Mouse (Mus musculus) hindlimb bud, embryonic 11.5 days (tissue): ENCODE results near the gene Adra1b.

Experiments
- DNase-seq: peaks from one replicate; pipeline ENCODE4 v3.0.0-alpha.2; 2012; ENCODE audit warnings: low read depth, low spot score; ENCODE audit errors: extremely low spot score

Gene Adra1b

GRCm38 (mm10) chr11:43895323-43895722, 5.7 kb downstream of the Adra1b start:
- no peak for DNase-seq

DNA sequence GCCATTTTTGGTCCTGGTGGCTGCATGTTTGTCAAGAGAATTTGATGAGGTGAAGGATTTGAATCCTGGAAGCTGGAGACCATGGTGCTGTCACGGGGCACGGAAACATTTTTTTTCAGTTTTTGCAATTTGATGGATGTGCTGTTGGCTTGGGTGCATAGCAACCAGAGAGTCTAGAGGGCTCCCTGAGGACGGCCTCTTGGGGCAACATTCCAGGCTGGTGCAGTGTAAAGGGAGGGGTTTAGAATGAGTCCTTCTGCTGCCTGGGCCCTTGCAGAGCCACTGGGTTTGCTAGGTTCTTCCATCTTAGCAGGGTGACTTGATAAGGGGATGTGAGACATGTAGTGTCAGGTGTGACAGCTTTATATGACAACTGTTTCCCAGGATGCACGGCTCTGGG, 8.5 kb downstream of the Adra1b start:
- no peak for DNase-seq

- DNase-seq: no peak
Observed at GRCm38 (mm10) chr11:43891457-43891856, 9.6 kb downstream of the Adra1b start.

- DNase-seq: no peak
Observed at GRCm38 (mm10) chr11:43889208-43889915, 11.6 kb downstream of the Adra1b start.

GRCm38 (mm10) chr11:43888736-43889135, 12.3 kb downstream of the Adra1b start:
- no peak for DNase-seq

DNA sequence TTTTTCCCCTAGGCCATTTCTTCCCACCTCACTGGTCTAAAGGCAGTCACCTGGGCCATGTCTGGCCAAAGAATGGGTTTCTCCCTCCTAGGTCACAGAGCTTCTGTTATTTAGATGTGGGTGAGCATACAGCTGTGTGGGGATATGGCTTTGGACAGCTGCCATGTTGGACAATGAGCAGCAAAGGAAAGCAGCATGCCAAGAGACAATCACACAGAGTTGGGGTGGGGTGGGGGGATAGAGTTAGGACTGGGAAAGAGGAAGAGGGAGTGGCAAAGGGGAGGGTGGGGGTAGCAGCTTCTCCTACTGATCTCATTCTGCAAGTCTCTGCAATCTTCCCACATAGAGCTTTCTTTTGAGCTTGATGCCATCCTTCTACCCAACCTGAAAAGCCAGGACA, 13.4 kb downstream of the Adra1b start:
- DNase-seq: no peak

DNA sequence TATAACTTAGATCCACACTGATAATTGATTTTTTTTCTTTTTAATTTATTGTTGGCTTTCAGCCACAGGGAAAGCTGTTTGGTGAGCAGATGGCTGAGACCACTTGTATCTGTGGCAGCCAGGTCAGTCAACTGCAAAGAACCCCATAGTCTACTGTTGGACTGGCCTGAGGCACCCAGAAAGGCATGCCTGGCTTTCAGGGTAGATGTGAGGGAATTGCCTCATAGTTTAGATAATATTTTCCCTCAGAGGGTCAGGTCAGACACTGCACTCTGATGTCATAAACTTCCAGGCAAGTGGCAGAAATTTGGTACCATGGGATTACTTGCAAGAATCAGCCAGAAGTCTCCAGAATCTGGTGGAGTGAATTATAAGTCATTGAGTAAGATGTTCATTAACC, 16.5 kb downstream of the Adra1b start:
- DNase-seq: no peak

GRCm38 (mm10) chr11:43883641-43884181, 17.3 kb downstream of the Adra1b start:
- no peak for DNase-seq

GRCm38 (mm10) chr11:43877211-43877610, 23.8 kb downstream of the Adra1b start:
- no peak for DNase-seq

DNA sequence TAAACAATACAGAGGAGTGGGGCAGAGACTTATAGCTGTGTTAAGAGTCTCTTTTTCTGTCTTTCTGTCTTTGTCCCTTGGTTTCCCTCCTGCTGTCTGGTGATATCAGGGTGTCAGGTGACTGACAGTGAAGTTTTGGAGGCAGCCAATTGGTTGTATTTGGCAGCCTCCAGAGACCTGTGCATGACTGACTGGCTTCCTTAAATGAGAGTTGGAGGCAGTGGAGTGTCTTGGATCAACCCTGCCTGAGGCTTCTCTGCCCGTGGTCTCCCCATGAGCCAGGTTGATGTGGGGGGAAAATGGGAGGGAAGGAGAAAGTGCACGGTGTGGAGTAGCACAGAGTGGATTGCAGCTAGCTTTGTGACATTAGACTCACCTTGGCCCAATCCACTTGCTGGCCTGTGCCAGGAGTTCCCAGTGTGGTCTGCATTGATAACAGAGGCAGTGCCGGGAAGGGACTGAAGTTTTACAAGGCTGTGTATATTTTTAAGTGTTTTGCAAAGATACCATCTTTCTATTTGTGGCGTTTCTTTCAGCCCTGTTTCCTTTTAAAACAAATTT, 33.2 kb downstream of the Adra1b start:
- no peak for DNase-seq

DNA sequence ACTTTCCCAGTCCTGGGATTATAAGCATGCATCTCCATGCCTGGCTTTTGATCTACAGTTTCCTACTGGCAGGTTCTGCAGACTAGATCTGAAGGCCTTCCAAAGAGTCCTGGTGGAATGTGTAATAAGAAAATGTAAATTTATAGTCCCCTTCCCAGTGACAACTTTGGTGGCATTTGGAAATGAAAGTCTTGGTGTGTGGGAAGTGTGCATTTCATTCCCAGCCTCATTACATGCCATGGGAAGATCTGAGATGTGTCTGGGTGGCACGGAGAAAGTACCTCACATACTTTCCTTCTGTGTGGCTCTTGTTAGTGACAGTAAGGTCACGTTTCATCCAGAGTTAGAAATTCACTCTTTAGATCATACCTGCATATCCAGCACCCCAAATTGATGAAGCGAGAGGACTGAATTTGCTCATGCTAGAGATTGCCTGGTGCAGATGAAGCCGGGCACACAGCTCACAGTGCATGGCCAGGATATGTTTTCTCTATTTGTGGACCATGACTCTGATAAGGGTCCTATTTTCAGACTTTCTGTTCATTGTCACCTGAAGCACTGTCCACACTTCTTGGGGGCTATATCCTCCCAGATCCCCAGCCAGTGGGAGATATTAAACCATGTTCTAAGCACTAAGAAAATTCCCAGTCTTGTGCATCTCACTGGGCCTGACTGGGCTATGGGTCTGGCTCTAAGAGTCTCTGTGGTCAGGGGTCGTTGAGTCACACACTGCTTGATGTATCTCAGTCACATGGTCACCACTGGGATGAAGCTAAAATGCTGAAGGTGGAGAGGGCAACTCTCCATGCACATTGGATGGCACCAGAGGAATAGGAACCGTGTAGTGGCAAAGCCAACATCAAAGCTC, 35.5 kb downstream of the Adra1b start:
- DNase-seq: no peak

- no peak for DNase-seq
Observed at GRCm38 (mm10) chr11:43853046-43853445, 48.0 kb downstream of the Adra1b start.

GRCm38 (mm10) chr11:43848056-43848455, 53.0 kb downstream of the Adra1b start:
- DNase-seq: no peak

DNA sequence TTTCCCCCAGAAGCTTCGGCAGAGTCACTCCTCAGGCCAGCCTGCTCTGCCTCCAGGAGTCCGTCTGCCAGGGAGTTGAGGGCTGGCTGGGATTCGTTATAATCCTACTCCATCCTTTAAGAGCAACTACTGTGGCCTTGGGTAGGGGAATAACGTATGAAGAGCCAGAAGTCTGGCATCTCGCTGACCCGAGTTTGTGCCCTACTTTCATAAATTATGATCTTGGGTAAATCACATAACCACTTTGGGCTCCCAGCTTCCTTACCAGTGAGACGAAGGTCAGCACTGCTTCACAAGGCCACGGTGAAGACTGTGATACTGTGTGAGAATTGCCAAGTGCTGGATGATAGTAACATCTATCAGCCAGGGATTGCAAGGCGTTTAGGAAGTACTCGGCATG, 59.4 kb downstream of the Adra1b start:
- DNase-seq: no peak

- DNase-seq: no peak
Observed at GRCm38 (mm10) chr11:43840491-43840890, 60.5 kb downstream of the Adra1b start.

GRCm38 (mm10) chr11:43835880-43836740, 64.9 kb downstream of the Adra1b start:
- peak; percentile 12 for DNase-seq

DNA sequence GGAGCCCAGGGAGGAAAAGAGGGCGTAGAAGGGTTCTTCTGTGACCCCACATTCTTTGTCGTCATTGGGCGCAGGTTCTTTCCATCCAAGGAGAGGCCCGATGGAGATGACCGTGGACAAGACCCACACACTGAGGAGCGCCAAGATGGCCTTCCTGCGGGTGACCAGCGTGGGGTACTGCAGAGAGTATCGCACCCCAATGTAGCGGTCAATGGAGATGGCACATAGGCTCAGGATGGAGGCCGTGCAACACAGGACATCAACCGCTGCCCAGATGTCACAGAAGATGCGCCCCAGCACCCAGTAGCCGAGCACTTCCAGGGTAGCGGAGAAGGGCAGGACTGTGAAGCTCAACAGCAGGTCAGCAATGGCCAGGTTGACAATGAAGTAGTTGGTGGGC, 65.6 kb downstream of the Adra1b start:
- DNase-seq: no peak

- no peak for DNase-seq
Observed at GRCm38 (mm10) chr11:43834531-43834930, 66.5 kb downstream of the Adra1b start.

- DNase-seq: no peak
Observed at GRCm38 (mm10) chr11:43831530-43831929, 69.5 kb downstream of the Adra1b start.

DNA sequence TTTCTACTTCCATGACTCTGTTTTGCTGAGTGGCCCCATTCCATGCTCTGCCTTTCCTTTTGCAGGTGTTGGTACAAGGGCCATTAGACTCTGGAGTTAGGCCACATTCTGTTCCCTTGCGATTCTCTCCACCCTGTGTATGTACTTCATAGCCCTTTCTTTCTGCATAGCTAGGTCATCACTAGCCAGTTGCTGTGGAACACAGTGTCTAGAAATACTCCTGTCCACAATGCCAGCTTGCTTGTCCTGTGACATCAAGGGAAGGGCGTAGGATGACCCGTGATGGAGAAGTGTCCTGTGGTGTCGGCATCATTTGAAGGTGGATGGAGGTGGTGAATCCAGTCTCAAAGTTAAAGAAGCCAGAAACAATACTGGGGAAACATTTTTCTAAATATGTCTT, 74.2 kb downstream of the Adra1b start:
- DNase-seq: no peak

GRCm38 (mm10) chr11:43823349-43823748, 77.7 kb downstream of the Adra1b start:
- no peak for DNase-seq
